Mouse (Mus musculus): ENCODE data around the gene Klhl41.

DNA sequence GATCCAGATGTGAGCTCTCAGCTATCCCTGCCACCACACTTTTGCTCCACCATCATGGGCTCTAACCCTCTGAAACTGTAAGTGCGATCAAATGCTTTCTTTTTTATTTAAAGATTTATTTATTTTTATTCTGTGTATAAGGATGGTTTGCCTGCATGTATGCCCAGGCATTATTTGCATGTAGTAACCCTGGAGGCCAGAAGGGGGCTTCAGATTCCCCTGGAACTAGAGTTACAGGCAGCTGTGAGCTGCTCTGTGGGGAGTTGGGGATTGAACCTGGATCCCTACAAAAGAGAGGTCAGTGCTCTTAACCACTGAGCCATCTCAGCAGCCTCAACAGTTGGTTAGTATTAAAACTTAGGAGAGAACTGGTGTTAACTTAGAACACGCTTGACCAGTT lies 38.5 kb upstream of the Klhl41 start:
- no peak for TF ChIP-seq EP300 (IDR thresholded peaks at IDR 0.05; ENCODE audit: insufficient read depth, low read depth, low read length)
- TF ChIP-seq CTCF (IDR thresholded peaks at IDR 0.05; ENCODE audit: low read depth, low read length), result no peak
- no peak for TF ChIP-seq POLR2A (IDR thresholded peaks at IDR 0.05; ENCODE audit: insufficient read depth, low read length)

All from ES-Bruce4 (cell line).